Mouse (Mus musculus) neural tube, embryonic 13.5 days (tissue): ENCODE results near the gene Plp2. TPM values are rescaled to one million over a fixed set of nuclear protein-coding genes. Genes with fewer than 3 reads are reported as not detected.

ENCODE experiments used
- ATAC-seq: fragments of 200-750 bp; cut with Nextera tagmentation; 2 replicates; pipeline ENCODE4 v1.8.0; 2017; ENCODE audit warnings: low read depth, mild to moderate bottlenecking, moderate TSS enrichment, moderate library complexity
- H3K27ac ChIP-seq: fragments of 300-500 bp; sonication (generic); replicated peaks from 2 replicates; pipeline ENCODE4 v1.5.1; 2015; ENCODE audit warnings: moderate library complexity, mild to moderate bottlenecking, inconsistent platforms
- H3K27me3 ChIP-seq: fragments of 300-500 bp; sonication (generic); 2 replicates; pipeline ENCODE4 v1.6.1; 2015; ENCODE audit warnings: mild to moderate bottlenecking, inconsistent platforms
- H3K36me3 ChIP-seq: fragments of 300-500 bp; sonication (generic); 2 replicates; pipeline ENCODE4 v1.6.1; 2015; ENCODE audit warnings: mild to moderate bottlenecking, inconsistent platforms
- H3K4me1 ChIP-seq: fragments of 300-500 bp; sonication (generic); replicated peaks from 2 replicates; pipeline ENCODE4 v1.6.1; 2015; ENCODE audit warnings: inconsistent platforms
- H3K4me2 ChIP-seq: fragments of 300-500 bp; sonication (generic); 2 replicates; pipeline ENCODE4 v1.6.1; 2015; ENCODE audit warnings: inconsistent platforms, mild to moderate bottlenecking, moderate library complexity
- H3K4me3 ChIP-seq: fragments of 300-500 bp; sonication (generic); 2 replicates; pipeline ENCODE4 v1.5.1; 2015; ENCODE audit warnings: mild to moderate bottlenecking, inconsistent platforms
- H3K9ac ChIP-seq: fragments of 300-500 bp; sonication (generic); 2 replicates; pipeline ENCODE4 v1.6.1; 2015; ENCODE audit warnings: moderate library complexity, mild to moderate bottlenecking, inconsistent platforms
- H3K9me3 ChIP-seq: fragments of 300-500 bp; sonication (generic); 2 replicates; pipeline ENCODE4 v1.6.1; 2016; ENCODE audit warnings: inconsistent platforms
- WGBS: fragments of 180-500 bp; shearing (Covaris S2); methylation state at CpG from one replicate; pipeline ENCODE4 v1.1.7; 2015; 5-methylcytosine and 5-hydroxymethylcytosine counted together
- polyA plus RNA-seq: library from polyadenylated mRNA; unstranded; fragments of >200 nt; fragmentation: Nextera tagmentation; extraction: Ambion mirVana; gene quantifications from 2 replicates; pipeline ENCODE4 v1.2.1, GENCODE M21; 2015

Plp2 gene
- polyA plus RNA-seq, 1 experiment from 2014 or later: 27.2 TPM

- H3K36me3 ChIP-seq: no peaks in the 10 kb centered on the region; the same call in 1 of the 2 replicates
- no peak overlapping the region for H3K9ac ChIP-seq
- no peaks in the 10 kb centered on the region for H3K27me3 ChIP-seq
- ATAC-seq: no peak
- peaks cover 5% of the 10 kb centered on the region; the same call in 1 of the 2 replicates for H3K4me1 ChIP-seq
- H3K4me2 ChIP-seq: peak overlapping the region; percentile 48
- no peaks in the 10 kb centered on the region for H3K9me3 ChIP-seq
- 18% methylated on average over 14 of the region's 15 CpGs for WGBS
- 0 out of 2 replicates have a peak overlapping the region, but pooled peaks have one; percentile 29 for H3K4me3 ChIP-seq
- no peak overlapping the region; the same call in 1 of the 2 replicates for H3K27ac ChIP-seq
Observed at GRCm38 (mm10) chrX:7658031-7658784, 13.0 kb downstream of the Plp2 start.

DNA sequence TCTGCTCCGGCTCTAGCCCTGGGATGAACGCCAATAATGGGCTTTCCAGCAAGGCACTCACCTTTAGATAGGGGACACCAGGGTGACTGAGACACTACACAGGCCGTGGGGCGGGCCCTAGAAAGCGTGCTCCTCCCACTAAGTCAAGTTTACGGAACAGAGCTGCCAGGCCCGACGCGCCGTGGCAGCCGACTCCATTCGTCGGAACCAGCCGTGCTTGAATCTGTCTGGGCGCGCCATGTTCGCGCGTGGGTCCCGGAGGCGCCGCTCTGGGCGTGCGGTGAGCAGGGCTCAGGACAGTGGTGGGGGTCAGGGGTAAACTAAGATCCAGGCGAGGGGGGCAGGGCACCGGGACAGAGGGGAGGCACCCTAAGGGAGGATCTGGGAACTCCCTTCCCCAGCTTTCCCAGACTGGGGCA, 14.0 kb downstream of the Plp2 start, which contains the start of gene Prickle3:
Prickle3 (plus strand) TSS at position 40 of the 419 bp plus-strand sequence.
- Histone ChIP-seq H3K36me3 (peaks cover 6% of the 10 kb centered on the region; the same call in 1 of the 2 replicates), H3K27me3 (no peaks in the 10 kb centered on the region), H3K4me3 (peak within 1 kb of the TSS; percentile 29), H3K27ac (no peak within 1 kb of the TSS; the same call in 1 of the 2 replicates), H3K4me1 (peaks cover 5% of the 10 kb centered on the region; the same call in 1 of the 2 replicates), H3K9ac (peak within 1 kb of the TSS; percentile 60), H3K4me2 (peak within 1 kb of the TSS; percentile 48), H3K9me3 (no peaks in the 10 kb centered on the region)
- ATAC-seq: peak; percentile 40; the same call in 1 of the 2 replicates
- 24% methylated on average over 26 of the region's 26 CpGs for WGBS

- peak overlapping the region; percentile 64; the same call in 1 of the 2 replicates for H3K9ac ChIP-seq
- no peaks in the 10 kb centered on the region for H3K9me3 ChIP-seq
- ATAC-seq: peak; percentile 97
Observed at GRCm38 (mm10) chrX:7648671-7649304, 22.4 kb downstream of the Plp2 start.

DNA sequence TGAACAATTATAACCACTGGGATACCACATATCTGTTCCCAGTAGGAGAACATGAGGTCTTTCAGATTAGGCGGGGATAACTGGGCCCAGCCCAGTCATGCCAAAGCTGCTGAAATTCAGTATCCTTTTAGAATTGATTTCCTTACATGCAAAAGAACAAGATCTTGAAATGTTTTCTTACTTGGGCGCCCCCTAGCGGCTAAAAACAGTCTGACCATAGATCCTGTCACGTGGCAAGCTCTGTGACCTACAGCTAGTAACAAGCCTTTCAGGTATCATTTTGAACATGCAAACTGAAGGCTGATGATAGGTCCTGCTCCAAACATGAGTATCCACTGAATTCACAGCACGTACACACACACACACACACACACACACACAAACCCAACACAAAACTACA, 25.8 kb downstream of the Plp2 start:
- Histone ChIP-seq H3K27ac (no peak overlapping the region), H3K9me3 (no peaks in the 10 kb centered on the region), H3K27me3 (no peaks in the 10 kb centered on the region), H3K36me3 (peaks cover 11% of the 10 kb centered on the region; the same call in 1 of the 2 replicates), H3K4me3 (no peak overlapping the region), H3K9ac (no peak overlapping the region), H3K4me2 (no peak overlapping the region), H3K4me1 (peaks cover 13% of the 10 kb centered on the region)
- WGBS: 15% methylated on average over 5 of the region's 5 CpGs
- ATAC-seq: no peak

More at GRCm38 (mm10) chrX:7648671-7649304, 22.4 kb downstream of the Plp2 start:
- Histone ChIP-seq H3K27ac (peak overlapping the region; percentile 70), H3K4me1 (peaks cover 5% of the 10 kb centered on the region), H3K4me2 (peak overlapping the region; percentile 50), H3K36me3 (peaks cover 26% of the 10 kb centered on the region), H3K27me3 (no peaks in the 10 kb centered on the region), H3K4me3 (peak overlapping the region; percentile 35)
- 20% methylated on average over 25 of the region's 25 CpGs for WGBS

GRCm38 (mm10) chrX:7640785-7641184, 30.4 kb downstream of the Plp2 start:
- ATAC-seq: no peak
- H3K4me2 ChIP-seq: peak overlapping the region; percentile 63
- H3K4me1 ChIP-seq: peaks cover 8% of the 10 kb centered on the region
- no peaks in the 10 kb centered on the region for H3K9me3 ChIP-seq
- H3K36me3 ChIP-seq: 0 out of 2 replicates have a peak, but pooled peaks cover 7% of the 10 kb centered on the region
- no peaks in the 10 kb centered on the region for H3K27me3 ChIP-seq
- H3K9ac ChIP-seq: peak overlapping the region; percentile 81; the same call in 1 of the 2 replicates
- H3K27ac ChIP-seq: 0 out of 2 replicates have a peak overlapping the region, but pooled peaks have one; percentile 5
- 33% methylated on average over 11 of the region's 12 CpGs for WGBS
- H3K4me3 ChIP-seq: peak overlapping the region; percentile 51

GRCm38 (mm10) chrX:7639536-7640325, 31.5 kb downstream of the Plp2 start:
- H3K9ac ChIP-seq: peak overlapping the region; percentile 81
- 0 out of 2 replicates have a peak, but pooled peaks cover 4% of the 10 kb centered on the region for H3K36me3 ChIP-seq
- peak overlapping the region; percentile 82 for H3K27ac ChIP-seq
- no peaks in the 10 kb centered on the region for H3K9me3 ChIP-seq
- 24% methylated on average over 13 of the region's 13 CpGs for WGBS
- H3K4me2 ChIP-seq: peak overlapping the region; percentile 63
- H3K27me3 ChIP-seq: no peaks in the 10 kb centered on the region
- H3K4me1 ChIP-seq: peaks cover 8% of the 10 kb centered on the region
- ATAC-seq: peak; percentile 51
- peak overlapping the region; percentile 51 for H3K4me3 ChIP-seq

DNA sequence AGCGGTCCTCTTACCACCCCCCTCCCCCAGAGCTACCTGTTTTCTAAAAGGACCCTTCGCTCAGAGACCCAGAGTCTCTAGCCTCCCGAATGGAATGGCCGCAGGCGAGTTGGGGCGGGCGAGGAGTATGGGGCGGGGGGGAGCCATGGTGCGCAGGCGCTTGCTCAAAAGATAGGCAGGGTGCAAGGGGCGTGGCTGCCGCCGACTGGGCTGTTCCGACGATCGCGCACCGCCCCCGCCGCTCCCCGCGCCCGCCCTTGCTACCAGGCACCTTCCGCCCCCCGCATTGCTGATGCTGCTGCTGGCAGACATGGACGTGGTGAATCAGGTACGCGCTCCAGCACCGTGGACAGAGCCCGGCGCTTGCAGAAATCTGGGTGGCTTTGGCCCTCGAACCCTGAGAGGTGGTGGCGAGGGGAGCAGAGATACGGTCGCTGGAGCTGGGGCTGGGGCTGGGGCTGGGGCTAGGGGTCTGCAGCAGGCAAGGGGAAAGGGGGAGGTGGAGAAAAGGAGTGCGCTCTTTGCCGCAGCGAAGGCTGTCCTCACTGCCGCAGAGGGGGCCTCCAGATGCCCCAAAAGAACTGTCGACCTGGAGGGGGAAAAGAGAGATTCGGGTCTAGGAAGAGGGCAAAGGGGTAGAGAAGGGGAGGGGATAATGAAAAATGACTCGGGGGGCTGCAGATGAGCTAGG, 32.6 kb downstream of the Plp2 start, which contains the start of gene Syp:
Syp (plus strand) TSS at position 71 of the 691 bp plus-strand sequence.
- 24% methylated on average over 41 of the region's 42 CpGs for WGBS
- Histone ChIP-seq H3K27me3 (no peaks in the 10 kb centered on the region), H3K9ac (peak within 1 kb of the TSS; percentile 81), H3K9me3 (no peaks in the 10 kb centered on the region), H3K4me1 (peaks cover 8% of the 10 kb centered on the region), H3K27ac (peak within 1 kb of the TSS; percentile 82), H3K36me3 (0 out of 2 replicates have a peak, but pooled peaks cover 4% of the 10 kb centered on the region), H3K4me3 (peak within 1 kb of the TSS; percentile 51), H3K4me2 (peak within 1 kb of the TSS; percentile 63)
- ATAC-seq: peak; percentile 88

DNA sequence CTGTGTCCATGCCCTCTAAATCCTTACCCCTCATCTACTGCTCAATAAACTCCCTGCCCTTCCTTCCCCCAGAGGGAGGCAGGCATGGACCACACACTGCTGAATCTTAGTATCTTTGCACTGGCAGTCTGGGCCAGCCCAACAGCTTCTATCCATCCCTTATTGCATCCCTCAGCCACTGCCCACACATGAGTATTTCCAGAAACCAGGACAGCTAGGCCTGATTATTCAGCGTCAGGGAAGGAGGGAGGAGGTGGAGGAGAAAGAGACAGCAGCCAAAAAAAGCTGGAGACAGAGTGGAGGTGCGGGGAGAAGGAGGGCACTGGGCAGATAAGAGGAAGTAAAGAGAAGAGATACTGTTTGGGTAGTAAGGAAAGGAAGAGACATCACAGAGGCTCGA, 36.1 kb downstream of the Plp2 start:
- H3K4me1 ChIP-seq: no peaks in the 10 kb centered on the region; the same call in 1 of the 2 replicates
- no peaks in the 10 kb centered on the region for H3K27me3 ChIP-seq
- H3K36me3 ChIP-seq: no peaks in the 10 kb centered on the region
- no peak overlapping the region for H3K9ac ChIP-seq
- H3K27ac ChIP-seq: no peak overlapping the region
- ATAC-seq: no peak
- no peaks in the 10 kb centered on the region for H3K9me3 ChIP-seq
- H3K4me3 ChIP-seq: no peak overlapping the region
- WGBS: 78% methylated on average over 3 of the region's 3 CpGs
- H3K4me2 ChIP-seq: no peak overlapping the region

DNA sequence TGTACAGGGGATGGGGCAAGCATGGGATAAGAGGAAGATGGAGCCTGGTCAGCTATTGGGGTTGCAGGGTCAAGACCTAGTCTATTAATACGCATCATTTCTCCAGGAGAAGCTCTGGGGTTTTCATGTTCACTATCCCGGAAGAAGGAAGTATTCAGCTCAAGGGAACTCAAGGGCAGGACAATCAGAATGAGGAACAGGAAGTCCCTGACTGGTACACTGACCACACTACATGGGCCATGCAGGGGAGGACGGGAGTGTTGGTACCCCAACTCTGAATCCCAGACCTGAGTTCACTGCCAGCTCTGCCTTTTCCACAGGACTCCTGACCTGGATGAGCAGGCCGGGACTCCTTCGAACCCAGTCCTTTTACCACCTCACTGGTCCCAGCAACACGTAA, 38.6 kb downstream of the Plp2 start:
- no peaks in the 10 kb centered on the region for H3K9me3 ChIP-seq
- no peaks in the 10 kb centered on the region for H3K36me3 ChIP-seq
- WGBS: 88% methylated on average over 6 of the region's 6 CpGs
- no peaks in the 10 kb centered on the region for H3K4me1 ChIP-seq
- no peak overlapping the region for H3K27ac ChIP-seq
- no peak overlapping the region for H3K4me3 ChIP-seq
- H3K27me3 ChIP-seq: no peaks in the 10 kb centered on the region
- ATAC-seq: no peak
- no peak overlapping the region for H3K4me2 ChIP-seq
- no peak overlapping the region for H3K9ac ChIP-seq
